Mouse (Mus musculus): ENCODE measurements at regions not wholly inside any gene's neighbourhood (a gene's known extent, or its start where the extent isn't known, plus 50 kb on each side); places are given as distances from the start of the nearest gene placed in this dataset.

DNA sequence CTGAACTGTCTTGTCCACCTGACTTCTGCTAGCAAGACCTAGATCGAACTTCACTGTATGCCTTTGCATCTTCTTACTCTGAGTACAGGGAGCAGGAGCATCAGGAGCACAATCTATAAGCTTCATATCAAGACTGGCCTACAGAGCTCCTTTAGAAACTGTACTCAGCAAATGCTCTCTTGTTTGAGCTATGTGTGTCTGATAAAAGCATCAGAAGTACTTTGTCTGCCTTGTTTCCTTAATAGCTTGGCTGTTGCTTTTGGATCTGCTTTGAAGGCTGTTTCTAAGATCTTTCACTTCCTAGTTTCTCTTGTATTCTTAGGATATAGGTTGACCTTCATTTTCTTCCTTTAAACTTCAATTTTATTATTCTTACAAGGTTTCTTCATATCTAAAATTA, 175.3 kb upstream of the Cypt12 start:
- DNase-seq (ENCODE audit: low read depth): no peak

DNA sequence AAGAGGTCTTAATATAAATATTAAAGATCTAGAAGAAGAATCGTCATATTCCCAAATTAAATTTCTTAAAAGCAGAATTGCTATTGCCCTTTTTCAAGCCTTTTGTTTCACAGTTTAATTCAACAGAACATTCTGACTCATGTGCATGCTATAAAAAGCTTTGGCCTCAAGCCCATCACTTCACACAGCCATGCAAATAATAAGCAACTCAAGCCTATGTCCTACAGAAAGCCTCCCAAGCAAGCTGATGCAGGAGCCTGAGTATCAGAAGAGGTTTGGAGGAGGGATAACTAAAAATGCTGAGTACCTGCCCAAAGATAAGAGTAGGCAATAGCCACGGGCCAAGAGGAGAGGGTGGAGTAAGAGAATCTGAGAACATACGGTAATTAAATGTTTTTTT, 169.1 kb upstream of the Cypt12 start:
- DNase-seq (ENCODE audit: low read depth): no peak

DNA sequence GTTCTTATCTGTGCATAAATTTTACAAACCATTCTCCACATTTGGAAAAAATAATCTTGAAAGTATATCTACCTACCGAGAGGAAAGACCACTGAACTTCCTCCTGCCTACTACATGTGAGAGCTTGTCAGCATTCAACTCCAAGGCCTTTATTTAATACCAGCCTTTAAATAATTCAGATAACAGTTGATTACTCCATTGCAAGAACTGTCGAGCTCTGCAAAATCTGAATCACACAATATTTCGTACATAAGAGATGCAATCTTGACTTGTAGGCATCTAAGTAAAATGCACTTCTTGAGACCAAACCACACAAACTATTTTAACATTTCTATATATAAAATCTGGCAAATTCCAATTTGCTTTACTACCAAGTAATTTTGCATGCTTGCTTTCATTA, 164.1 kb upstream of the Cypt12 start:
- DNase-seq (ENCODE audit: low read depth): no peak

DNA sequence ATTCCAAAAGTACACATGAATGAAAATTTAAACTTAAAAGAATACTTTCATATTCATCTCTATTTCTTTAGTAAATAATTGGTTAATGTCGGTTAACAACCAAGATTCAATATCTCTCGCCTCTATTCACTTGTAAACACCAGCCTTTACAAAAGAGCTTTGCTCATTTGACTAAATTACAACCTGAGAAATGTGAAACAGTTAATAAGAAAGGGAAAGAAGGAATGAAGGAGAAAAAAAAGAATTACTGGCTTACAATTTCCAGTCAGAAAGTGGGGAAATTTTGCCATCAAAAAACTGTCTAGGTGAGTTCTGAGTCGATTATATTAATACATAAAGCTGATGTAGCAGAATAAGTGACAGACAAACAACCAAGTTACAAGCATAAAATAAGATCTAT, 163.6 kb upstream of the Cypt12 start:
- DNase-seq (ENCODE audit: low read depth): no peak

DNA sequence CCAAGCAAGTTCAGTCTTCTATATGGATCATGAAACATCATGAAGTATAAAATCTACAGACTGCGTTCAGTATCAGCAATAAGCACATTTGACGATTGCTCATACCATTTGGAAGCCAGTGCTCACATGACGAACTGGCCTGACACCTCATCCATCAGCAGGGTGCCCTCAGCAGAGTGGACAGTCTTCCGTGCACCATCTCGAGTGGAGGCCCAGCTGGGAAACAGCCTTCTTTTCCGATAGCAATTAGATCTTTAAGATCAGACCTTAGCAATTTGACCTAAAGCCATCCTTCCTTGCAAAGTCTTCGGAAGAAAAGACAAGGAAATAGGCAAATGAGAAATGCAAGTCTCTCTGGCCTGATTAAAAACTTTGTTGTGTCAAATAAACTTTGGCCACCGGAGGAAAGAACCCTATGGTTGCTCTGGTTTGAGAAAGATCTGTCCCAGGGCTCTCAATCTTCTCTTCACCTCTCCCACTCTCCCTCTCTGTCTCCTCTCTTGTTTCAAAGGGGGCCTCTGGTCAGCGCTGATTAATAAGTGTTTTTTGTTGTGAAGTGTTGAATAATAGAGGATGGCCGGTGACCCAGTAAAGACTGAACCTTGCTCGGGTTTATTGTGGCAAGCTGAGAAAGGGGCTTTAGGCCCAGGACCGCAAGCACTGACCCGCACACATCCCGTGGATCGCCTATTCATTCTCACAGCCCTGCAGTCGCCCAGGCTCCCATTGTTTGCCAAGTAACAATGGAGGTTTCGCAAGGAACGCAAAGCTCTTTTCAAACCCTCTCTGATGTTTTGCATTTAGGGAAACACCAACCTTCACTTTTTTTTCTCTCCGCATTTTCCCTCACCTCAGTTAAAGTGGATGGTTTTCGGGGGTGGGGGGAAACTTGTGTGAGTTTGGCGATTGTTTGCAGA, 162.8 kb upstream of the Cypt12 start:
- DNase-seq (ENCODE audit: low read depth): no peak

DNA sequence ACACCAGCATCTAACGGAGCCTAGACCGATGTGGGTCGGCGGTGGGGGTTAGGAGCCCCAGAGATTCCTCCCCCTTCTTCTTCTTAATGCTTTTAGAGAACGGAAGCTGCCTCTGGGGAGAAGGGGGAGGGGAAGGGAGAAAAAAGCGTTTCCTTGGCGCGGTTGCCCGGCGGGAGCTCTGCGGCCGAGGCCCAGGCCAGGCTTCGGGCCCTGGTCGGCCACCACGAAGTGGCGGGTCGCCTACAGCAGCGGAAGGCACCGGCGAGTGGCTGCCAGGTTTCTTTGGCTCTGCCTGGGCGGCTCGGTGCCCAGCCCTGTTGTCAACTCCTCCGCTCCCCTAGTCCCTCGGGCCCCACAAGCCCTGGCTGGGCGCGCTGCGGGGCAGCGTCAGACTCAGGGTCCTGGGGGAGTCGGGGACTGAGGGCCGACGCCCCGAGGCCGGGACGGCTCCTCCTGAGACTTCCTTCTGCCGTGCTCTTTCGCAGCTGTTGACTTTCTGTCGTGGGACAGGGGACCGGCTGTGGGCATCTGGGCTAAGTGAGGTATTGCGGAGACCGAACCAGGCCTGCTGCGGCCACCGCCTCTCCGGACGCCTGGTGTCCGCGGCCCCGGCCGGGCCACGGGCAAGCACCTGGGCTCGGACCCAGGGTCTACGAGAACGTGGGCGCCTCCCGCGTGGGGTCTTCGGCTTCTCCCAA, 162.0 kb upstream of the Cypt12 start:
- no peak for DNase-seq (ENCODE audit: low read depth)

DNA sequence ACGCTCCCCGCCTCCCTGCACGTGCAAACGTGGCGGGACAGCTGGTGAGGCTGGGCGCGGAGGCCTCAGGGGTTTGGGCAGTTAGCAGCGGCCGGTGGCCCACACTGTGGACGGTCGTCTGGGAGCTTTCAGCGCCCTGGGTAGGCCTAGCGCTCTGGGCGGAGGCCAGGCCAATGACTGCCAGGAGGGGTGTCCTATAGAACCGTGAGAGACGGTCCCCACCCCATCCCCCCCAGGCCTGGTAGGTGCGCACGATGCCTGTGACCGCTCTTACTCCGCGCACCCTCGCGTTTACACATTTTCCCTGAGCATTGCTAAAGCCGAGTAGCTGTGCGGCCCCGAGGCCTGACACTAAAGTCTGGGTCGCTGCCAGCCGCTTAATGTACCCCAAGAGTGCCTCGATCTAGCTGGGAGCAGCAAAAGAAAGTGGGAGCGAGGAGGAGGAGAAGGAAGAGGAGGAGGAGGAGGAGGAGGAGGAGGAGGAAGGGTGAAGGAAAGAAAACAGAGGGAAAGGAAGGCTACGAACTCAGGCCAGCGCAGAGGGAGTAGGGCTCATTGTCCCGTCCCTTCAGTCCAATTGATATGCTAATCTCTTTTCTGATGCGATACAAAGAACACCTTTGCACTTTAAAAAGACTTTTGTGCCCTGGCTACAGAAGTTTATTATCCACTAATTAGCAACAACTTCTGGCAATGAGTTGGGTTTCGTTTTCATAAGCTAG, 161.3 kb upstream of the Cypt12 start:
- no peak for DNase-seq (ENCODE audit: low read depth)

DNA sequence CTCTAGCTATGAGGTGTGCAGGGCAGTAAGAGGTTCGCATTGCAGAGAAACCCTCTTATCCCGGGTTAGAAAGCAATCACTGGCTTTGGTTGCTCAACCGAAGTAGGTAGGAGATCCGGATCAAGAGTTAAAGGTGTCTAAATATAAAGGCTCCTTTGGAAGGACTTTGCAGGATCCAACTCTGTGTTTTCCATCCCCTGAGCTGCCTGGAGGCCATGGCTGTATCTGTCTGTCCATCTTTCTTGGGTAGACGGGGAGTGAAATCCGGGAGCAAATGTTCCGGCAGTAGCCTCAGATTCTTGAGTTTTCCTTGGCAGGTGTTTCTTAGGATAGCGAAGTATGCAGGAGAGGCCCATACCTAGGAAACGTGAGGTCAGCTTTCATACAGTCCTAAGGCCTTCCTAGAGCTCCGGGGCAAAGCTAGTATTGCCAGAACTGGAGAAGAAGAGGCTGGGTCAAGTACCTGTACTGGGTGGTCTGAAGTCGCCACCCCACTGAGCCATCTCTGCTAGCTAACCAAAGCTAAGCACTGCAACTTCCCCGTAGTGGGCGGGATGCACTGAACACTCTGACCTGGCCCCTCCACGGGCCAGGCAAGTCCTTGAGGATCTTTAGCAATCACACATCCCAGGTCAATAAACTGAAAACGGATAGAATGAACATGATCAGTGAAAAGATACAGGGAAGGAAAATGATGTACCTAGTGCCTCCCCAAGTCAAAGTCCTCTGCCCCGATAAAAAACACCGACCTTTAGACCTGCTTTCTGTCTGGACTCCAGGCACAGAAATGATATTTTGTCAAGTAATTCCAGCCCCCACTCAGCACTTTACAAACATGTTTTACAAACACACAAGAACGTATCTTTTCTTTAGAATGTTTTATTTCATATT, 160.5 kb upstream of the Cypt12 start:
- DNase-seq (ENCODE audit: low read depth): no peak

DNA sequence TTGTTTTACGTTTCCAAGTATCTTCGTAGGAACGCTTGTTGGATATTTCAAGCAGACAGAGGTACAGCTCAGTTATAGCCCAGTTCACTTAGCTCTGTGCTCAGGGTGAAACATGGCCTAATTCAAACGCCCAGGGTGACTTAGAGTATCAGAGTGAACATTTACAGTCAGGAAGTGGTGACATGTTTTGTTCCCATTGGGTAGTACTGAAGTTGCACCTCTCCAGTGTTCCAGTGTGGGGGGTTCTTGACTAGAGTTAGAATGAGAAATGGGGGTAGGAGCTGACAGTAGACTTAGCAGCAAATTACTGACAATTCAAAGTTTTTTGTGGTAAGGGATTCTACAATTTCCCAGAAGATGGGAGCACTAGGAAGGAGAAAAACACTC, 159.9 kb upstream of the Cypt12 start:
- no peak for DNase-seq (ENCODE audit: low read depth)

DNA sequence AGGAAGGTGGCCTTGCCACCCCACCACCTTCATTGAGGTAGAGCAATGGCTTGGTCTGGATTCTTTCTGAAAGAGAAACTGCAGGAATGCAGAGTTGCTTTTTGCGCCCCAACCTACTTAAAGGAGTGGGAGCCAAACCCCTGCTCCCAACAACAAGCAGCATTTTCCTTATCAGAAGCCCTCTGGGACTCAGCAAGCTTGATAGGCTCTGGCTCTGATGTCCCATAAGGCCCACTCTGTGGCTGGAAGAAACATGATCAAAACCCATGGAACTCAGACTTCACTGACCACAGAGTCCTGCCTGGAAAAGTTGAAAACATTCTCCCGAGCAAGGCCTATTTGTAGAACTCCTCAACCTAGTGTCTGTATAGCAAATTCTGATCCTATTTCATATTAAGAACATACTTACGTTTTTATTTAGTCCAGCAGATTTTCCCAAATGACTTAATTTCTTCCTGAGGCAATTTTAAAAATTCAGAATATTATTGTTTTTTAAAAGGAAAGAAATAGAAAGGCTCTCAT, 159.4 kb upstream of the Cypt12 start:
- DNase-seq (ENCODE audit: low read depth): no peak

DNA sequence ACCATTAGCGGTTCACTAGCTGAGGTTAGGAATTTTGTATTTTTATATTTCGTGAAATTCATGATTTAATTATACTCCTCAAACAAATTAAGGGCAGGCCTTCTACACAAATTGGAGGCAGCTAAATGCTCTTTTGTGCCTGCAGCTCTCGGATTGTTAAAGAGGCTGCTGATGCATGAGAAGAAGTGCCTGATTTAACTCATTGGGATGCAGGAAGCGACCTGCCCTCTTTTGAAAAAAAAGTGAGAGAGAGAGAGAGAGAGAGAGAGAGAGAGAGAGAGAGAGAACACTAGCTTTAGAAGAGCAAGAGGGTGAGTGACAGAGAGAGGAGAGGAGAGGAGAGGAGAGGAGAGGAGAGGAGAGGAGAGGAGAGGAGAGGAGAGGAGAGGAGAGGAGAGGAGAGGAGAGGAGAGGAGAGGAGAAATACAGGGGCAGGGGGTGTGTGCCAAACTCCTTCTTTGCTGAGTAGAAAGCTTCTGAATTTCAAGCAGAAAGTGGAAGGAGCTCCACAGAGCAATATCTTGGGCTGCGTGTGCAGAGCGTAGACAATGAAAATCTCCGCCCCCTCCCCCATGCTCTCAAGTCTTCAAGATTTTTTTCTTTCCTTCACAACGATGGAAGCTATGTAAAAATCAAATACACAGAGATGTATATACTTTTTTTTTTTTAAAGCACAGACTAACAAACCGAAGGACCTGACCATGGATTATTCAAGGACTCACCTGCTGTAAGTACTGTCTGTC, 158.6 kb upstream of the Cypt12 start:
- DNase-seq (ENCODE audit: low read depth): no peak

DNA sequence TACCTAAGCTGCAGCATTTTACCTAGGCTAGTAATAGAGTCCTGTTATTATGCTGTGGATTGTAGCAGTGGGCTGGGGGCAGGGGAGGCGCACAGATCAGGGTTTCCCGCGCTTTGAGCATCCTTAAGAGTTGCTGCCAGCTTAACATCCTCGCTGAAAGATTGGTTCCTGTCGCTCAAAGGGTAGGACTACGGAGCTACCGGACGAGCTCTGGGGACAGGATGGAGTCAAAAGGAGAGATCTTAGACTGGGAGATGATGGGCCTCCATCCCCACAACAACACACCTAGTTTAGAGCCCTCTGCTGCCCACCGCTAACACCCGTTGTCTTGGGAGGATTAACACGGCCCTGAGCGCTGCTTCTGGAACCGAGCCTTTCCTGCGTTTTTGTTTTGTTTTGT, 157.9 kb upstream of the Cypt12 start:
- no peak for DNase-seq (ENCODE audit: low read depth)

DNA sequence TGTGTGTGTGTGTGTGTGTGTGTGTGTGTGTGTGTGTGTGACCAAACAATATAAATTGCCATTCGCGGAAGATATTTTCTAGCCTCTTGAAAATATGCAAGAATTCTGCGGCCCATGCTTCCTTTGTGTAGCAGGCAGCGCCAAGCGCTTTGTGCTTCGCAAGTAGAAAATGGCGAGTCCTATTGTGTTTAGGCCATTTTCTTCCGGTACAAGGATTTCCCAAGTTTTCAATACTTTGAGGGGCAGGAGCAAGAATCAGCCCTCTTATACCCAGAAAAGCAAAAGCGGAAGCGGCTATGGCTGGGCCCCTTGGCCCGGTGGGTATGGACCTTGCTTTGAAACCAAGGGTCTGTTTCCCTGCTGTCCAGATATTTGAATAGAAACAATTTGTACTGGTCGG, 157.4 kb upstream of the Cypt12 start:
- DNase-seq (ENCODE audit: low read depth): no peak

DNA sequence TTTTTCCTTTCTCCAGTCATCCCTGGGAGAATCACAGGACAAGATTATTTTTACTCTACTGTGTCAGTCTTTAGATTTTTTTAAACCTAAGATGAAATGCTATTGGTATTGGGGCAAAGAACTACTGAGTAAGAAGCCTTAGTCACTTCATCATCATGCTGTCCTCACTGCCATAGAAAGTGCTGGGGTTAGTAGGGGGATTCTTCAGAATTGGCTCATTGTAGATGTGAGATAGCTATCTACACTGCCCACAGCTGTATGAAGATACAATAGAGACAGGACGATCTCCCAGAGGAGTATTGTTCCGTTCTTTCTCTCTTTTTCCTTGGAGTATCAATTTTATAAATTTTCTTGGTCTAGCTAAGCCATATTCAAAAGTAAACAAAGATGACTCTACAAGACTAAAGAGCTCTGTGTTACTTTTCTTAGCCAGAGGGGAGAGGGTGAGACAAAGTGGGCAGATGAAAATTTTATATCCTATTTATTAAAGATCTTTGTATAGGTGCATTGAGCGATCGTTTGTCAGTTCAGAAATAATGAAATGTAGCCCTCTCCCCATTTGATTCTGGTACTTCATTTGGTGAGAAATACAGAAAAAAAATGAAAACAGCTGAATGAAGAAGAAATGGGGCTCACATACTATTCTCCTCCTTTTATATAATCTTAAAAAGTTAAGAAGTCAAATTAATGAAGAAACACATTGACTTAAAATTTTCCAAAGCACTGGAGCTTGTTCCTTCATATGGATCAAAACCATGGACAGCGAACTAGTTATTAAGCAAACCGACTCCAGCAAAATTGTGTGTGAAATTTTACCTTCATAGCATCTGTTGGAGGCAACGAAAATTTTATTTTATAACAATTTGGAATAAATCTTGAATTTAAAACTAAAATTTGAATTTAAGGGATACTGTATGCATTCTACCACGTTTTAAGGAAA, 156.6 kb upstream of the Cypt12 start:
- DNase-seq (ENCODE audit: low read depth): no peak

DNA sequence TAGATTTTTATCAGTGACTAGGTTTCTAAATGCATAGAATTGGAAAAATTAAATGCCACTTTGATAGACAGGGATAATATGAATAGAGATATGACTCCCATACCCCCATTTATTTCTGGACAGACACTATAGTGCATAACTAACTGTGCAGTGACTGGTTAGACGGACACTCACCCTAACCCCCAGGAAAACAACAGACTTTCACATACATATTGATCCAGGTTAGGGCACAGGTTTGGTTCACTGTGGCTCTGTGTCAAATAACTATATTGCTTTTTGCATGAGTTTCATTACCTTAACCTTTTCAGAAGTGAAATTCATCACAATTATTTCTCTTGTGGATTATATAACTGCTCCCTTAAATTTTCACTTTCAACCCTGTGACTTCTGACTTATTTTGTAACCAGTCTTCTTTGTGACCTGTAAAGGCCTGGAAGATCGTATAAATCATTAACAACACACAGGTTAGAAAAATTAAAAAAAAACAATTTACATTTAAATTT, 155.6 kb upstream of the Cypt12 start:
- no peak for DNase-seq (ENCODE audit: low read depth)

DNA sequence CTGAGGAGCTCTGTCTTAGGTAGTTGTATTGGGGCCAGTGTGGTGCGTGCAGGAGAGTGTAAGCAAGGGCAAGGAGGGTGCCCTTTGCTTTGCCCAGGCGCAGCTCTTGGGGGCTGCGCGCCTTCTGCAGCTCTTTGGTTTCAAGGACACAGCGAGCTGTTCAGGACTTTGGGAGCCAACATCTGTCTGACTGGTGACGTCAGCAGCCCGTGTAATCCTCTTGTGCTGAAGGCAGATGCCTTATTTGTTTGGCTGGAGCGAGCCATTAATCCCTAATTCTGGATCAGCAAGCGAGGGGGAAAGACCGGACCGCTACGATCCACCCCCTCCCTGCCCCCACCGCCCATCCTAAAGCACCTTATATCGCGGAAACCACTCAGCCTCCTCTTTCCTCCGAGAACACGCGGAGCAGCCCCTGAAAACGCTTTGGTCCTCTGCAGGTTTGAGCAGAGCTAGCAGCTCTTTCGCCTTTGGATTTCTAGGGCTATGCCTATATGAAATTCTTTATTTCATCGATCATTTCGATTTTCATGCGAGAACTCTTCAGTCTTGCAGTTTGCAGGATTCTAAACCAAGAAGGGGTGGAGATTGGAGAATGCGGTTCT, 154.5 kb upstream of the Cypt12 start:
- DNase-seq (ENCODE audit: low read depth): no peak

DNA sequence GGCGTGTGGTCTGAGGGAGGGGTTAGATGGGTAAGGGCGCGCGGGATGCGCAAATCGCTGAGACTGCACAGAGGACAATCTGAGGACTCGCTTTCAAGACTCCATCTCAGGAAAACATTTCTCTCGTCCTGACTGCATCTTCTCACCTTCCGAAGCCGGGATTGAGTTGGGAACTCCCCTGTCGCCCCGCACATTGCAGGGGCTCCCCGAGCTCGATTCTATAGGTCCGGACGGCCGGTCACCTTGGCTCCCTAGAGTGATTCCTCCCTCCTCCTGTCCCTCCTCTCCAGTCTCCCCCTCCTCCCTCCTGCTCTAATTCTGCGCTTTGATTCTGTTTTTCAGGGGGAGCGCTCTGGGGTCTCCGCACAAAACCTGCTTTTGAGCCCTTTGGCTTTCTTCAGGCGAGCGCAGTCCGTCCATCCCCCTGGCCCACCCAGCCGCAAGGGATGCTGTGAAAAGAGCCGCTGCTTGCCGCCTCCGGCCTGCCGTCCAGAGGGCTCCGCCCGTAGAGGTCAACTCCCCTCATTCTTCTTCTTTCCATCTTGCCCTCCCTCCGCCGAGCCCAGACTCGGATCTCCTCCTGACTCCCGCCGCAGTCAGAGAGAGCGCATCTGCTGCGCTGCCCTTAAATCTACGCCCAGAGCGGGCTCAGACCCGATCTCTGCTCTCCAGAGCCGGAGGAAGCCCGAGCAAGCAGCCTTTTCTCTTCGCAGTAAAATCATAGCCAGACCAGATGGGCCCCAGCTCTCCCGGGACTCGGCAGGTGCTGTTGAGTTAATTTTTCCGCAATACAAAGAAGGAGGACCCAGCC, 153.8 kb upstream of the Cypt12 start:
- no peak for DNase-seq (ENCODE audit: low read depth)

Measured in NIH3T3 (cell line).